Comparison of ENCODE assay signal across 21 mouse cellular contexts in the genomic region with DNA sequence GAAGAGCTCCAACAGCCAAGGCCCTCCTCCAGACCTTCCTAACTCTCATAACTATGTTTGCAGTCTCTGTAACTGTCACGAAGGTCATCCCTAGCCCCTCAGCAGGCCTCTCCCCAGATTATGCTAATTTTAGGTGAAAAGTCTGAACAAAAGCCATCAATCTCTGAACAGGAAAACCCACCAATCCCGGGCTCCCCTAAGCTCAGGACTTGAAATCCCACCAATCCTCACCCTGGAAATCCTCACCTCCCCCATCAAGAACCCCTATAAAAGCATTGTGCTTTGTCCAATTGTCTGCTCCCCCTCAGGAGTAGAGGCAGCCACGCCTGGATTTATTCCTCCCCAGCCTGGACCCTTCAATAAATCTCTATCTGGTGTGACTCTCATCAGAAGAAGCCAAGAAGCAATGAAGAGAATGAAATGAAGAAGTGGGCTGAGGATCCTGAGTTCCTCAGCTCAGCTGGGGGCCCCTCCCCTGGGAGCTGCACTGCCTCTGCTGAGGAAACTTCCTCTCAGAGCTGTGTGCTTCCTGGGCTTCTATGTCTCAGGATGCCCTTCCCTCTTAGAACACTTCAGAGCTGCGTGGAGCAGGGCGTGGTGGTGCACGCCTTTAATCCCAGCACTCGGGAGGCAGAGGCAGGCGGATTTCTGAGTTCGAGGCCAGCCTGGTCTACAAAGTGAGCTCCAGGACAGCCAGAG. TPM values are rescaled to one million over a fixed set of nuclear protein-coding genes. Genes with fewer than 3 reads are reported as not detected.
DNase-seq lines count a peak whose midpoint lies in the region; ATAC-seq lines count a peak whose summit lies in the region.
"Had no signal": no experiment of that assay in that cellular context is flagged by ENCODE, and none has a peak within 500 bp of the region (broad histone marks: within the 10 kb centered on the region; RNA-seq: fewer than 3 reads in every experiment).

No protein-coding gene starts in this region.

- ATAC-seq in forebrain, embryonic 13.5 days, result no peak
- no peak for ATAC-seq in forebrain, embryonic 15.5 days (replicated peaks)
- peak; percentile 96 for ATAC-seq in granulocyte monocyte progenitor cell, adult 5-6 weeks (replicated peaks; ENCODE audit: poor library complexity, severe bottlenecking)
- ATAC-seq: intestine, postnatal 0 days had no signal

- no peak overlapping the region for H3K4me3 ChIP-seq in forebrain, embryonic 13.5 days
- no peak overlapping the region for H3K4me3 ChIP-seq in forebrain, embryonic 15.5 days
- H3K4me3 ChIP-seq: heart, embryonic 10.5 days; hindbrain, embryonic 15.5 days; left cerebral cortex, adult 2 months; limb, embryonic 10.5 days; lung, embryonic 15.5 days had no signal

- no peaks in the 10 kb centered on the region for H3K36me3 ChIP-seq in forebrain, embryonic 13.5 days (ENCODE audit: poor library complexity, severe bottlenecking)
- no peaks in the 10 kb centered on the region for H3K36me3 ChIP-seq in forebrain, embryonic 15.5 days
- no peaks in the 10 kb centered on the region for H3K36me3 ChIP-seq in splenic B cell, adult 2 months (ENCODE audit: control insufficient read depth, insufficient read depth, low read length, poor library complexity, severe bottlenecking)
- H3K36me3 ChIP-seq: heart, embryonic 10.5 days; hindbrain, embryonic 15.5 days; limb, embryonic 10.5 days; lung, embryonic 15.5 days had no signal

- peak; percentile 22 to 25 for DNase-seq in spleen, postnatal 36 days (ENCODE audit: low spot score in 2 of 2)
- DNase-seq in spleen, postnatal 10 days (ENCODE audit: low spot score in 2 of 2), result no peak
- peak; percentile 41 for DNase-seq in splenic B cell, adult 2 months (ENCODE audit: low read depth, low spot score)
- DNase-seq in embryo, embryonic 10.5 days (ENCODE audit: low spot score), result no peak
- DNase-seq in spleen, postnatal 4 days (ENCODE audit: low spot score in 2 of 2), result no peak
- DNase-seq: cerebellum, adult 9-11 months; gastrocnemius, postnatal 14 days; heart, postnatal 10 days; kidney, postnatal 10 days; thymus, postnatal 14 days had no signal

- H3K4me1 ChIP-seq in forebrain, embryonic 13.5 days, result peaks cover 20% of the 10 kb centered on the region
- H3K4me1 ChIP-seq in forebrain, embryonic 15.5 days, result peaks cover 12% of the 10 kb centered on the region
- H3K4me1 ChIP-seq: lung, embryonic 15.5 days had no signal

- 80% methylated on average over 9 of the region's 9 CpGs for WGBS in forebrain, embryonic 13.5 days
- whole genome bisulfite sequencing in forebrain, embryonic 15.5 days, result 80% methylated on average over 9 of the region's 9 CpGs

- H3K27me3 ChIP-seq in forebrain, embryonic 13.5 days, result no peaks in the 10 kb centered on the region
- no peaks in the 10 kb centered on the region for H3K27me3 ChIP-seq in forebrain, embryonic 15.5 days
- no peaks in the 10 kb centered on the region for H3K27me3 ChIP-seq in splenic B cell, adult 2 months (ENCODE audit: control insufficient read depth, insufficient read depth, low read length, poor library complexity, severe bottlenecking)
- H3K27me3 ChIP-seq: hindbrain, embryonic 15.5 days; lung, embryonic 15.5 days had no signal

- no peaks in the 10 kb centered on the region for H3K9me3 ChIP-seq in forebrain, embryonic 13.5 days (replicated peaks)
- H3K9me3 ChIP-seq in forebrain, embryonic 15.5 days, result no peaks in the 10 kb centered on the region
- H3K9me3 ChIP-seq: heart, embryonic 10.5 days; hindbrain, embryonic 15.5 days; limb, embryonic 10.5 days; lung, embryonic 15.5 days had no signal

- H3K27ac ChIP-seq in forebrain, embryonic 13.5 days, result peak overlapping the region; percentile 25; the same call in 1 of the 2 replicates
- no peak overlapping the region for H3K27ac ChIP-seq in forebrain, embryonic 15.5 days (replicated peaks)
- H3K27ac ChIP-seq: left cerebral cortex, adult 2 months; limb, embryonic 10.5 days; lung, embryonic 15.5 days; stomach, postnatal 0 days had no signal

- H3K9ac ChIP-seq in forebrain, embryonic 13.5 days, result no peak overlapping the region
- H3K9ac ChIP-seq in forebrain, embryonic 15.5 days (replicated peaks), result no peak overlapping the region
- H3K9ac ChIP-seq: hindbrain, embryonic 15.5 days; lung, embryonic 15.5 days had no signal

- no peak overlapping the region for H3K4me2 ChIP-seq in forebrain, embryonic 13.5 days
- no peak overlapping the region for H3K4me2 ChIP-seq in forebrain, embryonic 15.5 days (replicated peaks)
- H3K4me2 ChIP-seq: hindbrain, embryonic 15.5 days; liver, embryonic 11.5 days; lung, embryonic 15.5 days had no signal

RNA-seq across cellular contexts. Expression of a gene that starts 11.3 kb away (rescaled TPM):
- 6.6 and 7.2 TPM in 2 replicates for polyA plus RNA-seq in forebrain, embryonic 13.5 days (2015; fragmentation: Nextera tagmentation; extraction: Ambion mirVana)
- polyA plus RNA-seq in forebrain, embryonic 15.5 days (2015; fragmentation: Nextera tagmentation; extraction: Ambion mirVana), result 5.4 and 6.5 TPM in 2 replicates
- total RNA-seq in granulocyte monocyte progenitor cell, adult 5-6 weeks (2014; fragmentation: Nextera tagmentation), result 4.1 and 6.8 TPM in 2 replicates
- total RNA-seq in granulocyte monocyte progenitor cell, adult 5-6 weeks (2017), result 1.9 and 2.1 TPM in 2 replicates

Comparison
In these comparisons a context has a peak if more than half of its experiments do, and no peak if none do; other contexts are left out.
1. DNase-seq: peak in spleen, postnatal 36 days (2 of 2) and splenic B cell, adult 2 months (single experiment); none in spleen, postnatal 10 days (0 of 2), embryo, embryonic 10.5 days (single experiment) and spleen, postnatal 4 days (0 of 2).